Mouse (Mus musculus): ENCODE measurements around the gene Timm23.
A peak's percentile ranks its signal among the peaks of the same experiment; 100 is the strongest.
"Not testable (repeated sequence)": the region's sequence is repeated elsewhere in the genome, so short reads cannot be mapped to it uniquely, and the experiment has no call there.

Timm23 gene

GRCm38 (mm10) chr14:32201791-32202451, at the start of gene Timm23, which contains the start of gene Parg:
Gene Timm23, minus strand, starts transcription at chr14:32201898.
Gene Parg, plus strand, starts transcription at chr14:32201949.
- DNase-seq = peak; percentile 82

- no peak for DNase-seq
These were observed 47.9 kb upstream of the Timm23 start for GRCm38 (mm10) chr14:32249616-32250015.

DNA sequence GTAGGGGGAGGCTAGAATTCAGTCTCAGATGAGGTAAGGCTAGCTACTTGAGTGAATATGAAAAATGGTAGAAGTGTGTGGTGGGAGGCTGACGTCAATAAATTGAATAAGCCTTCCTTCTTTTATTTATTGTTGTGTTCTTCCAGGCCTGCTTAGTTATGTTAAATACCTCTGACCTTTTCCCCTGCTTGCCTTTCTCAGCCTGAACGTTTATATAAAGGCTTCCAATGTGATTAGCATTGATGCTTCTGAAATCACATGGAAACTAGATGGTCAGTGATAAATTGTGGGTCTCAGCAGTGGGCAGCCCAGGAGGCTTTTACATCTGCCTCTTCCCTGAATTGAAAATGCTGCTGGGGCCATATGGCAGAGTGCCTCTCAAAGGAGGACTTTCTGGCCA, 44.3 kb upstream of the Timm23 start:
- no peak for DNase-seq

- peak; percentile 46 for DNase-seq
These were observed 40.7 kb upstream of the Timm23 start for GRCm38 (mm10) chr14:32242401-32242800.

- no peak for DNase-seq
These were observed 27.3 kb upstream of the Timm23 start for GRCm38 (mm10) chr14:32228996-32229395.

GRCm38 (mm10) chr14:32226601-32227000, 24.9 kb upstream of the Timm23 start:
- DNase-seq = no peak

GRCm38 (mm10) chr14:32201354-32201753, 344 bp downstream of the Timm23 start:
- no peak for DNase-seq

- DNase-seq = not testable (repeated sequence)
These were observed 8.1 kb downstream of the Timm23 start for GRCm38 (mm10) chr14:32193557-32193956.

GRCm38 (mm10) chr14:32192437-32192836, 9.3 kb downstream of the Timm23 start:
- DNase-seq = peak; percentile 20

GRCm38 (mm10) chr14:32191926-32192325, 9.8 kb downstream of the Timm23 start:
- no peak for DNase-seq

DNA sequence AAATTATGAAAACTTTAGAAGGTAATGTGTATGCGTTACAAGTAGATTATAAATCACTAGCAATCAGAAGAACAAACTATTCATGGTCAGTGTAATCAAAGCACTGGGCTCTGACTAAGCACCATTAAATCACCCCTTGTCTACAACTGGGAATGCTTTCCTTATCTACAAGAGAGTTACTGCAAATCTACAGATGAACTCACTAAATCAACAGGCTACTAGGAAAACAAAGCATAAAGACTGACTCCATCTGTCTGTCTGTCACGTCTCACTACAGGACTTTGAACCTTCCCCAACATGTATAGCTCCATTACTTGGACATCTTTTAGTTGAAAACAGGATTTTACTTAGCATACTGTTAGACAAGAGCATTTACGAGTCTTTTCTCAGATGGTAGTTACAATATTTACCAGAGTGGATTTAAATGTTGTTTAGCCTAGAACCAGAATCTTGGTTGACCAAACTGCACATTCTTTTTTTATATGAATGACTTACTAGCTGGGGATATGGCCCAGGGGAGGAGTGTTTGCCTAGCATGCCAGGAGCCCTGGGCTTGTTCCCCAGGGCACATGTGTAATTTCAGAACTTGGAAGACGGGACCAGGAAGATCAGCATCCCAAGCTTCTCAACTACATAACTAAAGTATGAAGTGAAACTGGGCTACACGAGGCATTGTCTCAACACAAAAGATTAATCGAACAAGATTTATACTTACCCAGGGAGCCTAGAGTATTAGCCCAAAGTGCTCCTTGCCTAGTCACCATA, 10.9 kb downstream of the Timm23 start:
- DNase-seq = no peak

- no peak for DNase-seq
These were observed 17.9 kb downstream of the Timm23 start for GRCm38 (mm10) chr14:32183846-32184245.

- DNase-seq = no peak
These were observed 20.8 kb downstream of the Timm23 start for GRCm38 (mm10) chr14:32180861-32181260.

DNA sequence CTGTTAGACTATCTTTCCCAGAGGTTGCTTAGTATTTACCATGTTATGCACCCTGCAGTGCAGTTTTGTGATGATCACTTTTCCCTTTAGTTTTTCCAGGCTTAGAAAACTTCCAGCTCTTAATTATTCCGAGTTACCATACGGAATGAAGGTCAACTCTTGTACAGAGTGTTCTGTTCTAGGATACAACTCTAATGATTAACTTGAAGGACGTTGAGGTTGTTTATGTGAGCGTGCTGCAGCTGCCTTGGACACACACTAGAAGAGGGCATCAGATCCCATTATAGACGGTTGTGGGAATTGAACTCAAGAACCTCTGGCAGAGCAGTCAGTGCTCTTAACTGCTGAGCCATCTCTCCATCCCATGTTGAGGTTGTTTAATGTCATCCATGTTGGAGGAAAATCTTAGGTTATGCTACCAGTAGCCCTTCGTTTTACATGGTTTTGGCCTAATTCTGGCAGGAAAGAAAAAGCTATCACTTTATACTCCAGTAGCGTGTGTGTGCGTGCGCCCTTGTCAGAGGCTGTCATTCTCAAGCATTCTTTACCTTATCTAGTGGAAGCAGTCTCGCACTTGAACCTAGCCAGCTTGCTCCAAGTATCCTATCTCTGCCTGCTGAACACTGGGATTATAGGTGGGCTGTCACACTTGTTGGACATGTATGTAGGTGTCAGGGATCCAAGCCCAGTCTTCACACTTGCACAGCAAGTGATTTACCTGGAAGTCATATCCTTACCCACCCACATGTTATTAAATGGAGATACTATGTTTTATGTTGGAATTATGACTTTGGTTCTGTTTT, 22.1 kb downstream of the Timm23 start:
- DNase-seq = no peak

- DNase-seq = not testable (repeated sequence)
These were observed 25.1 kb downstream of the Timm23 start for GRCm38 (mm10) chr14:32176590-32176989.

GRCm38 (mm10) chr14:32175310-32175709, 26.4 kb downstream of the Timm23 start:
- no peak for DNase-seq

DNA sequence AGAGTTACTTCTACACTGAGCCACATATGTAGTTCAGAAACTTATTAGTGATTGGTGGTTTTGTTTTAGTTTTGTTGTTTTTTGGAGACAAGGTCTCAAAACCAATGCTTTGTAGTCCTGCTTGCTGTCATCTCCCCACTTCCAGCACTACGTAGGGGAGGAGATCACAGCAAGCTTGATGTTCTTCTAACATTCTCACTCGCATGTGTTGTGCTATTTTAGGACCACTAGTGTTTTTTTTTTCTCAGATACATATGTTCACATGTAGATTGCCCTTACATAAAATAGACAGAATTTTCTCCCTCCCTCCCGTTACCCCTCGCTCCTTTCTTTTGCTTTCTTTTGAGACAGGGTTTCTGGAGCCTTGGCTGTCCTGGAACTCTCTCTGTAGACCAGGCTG, 31.6 kb downstream of the Timm23 start:
- DNase-seq = no peak

- no peak for DNase-seq
These were observed 33.0 kb downstream of the Timm23 start for GRCm38 (mm10) chr14:32168653-32169231.

DNA sequence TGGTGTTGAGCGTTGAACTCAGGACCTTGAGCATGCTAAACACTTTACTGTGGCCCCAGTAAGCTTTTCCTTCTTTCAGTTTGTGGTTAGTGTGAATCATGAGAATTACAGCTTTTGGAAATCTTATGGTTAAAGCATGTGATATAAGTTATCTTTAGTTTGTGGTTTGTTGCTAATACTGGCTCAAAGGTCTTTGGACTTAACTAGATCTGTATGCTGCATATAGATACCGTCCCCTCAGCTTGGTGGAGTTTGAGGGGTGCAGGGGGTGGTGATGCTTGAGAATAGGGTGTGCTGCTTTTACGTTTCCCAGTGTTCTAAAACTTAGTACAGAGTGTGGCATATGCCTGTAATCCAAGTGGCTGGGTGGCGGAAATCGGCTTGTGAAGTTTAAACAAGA, 34.4 kb downstream of the Timm23 start:
- DNase-seq = no peak

DNA sequence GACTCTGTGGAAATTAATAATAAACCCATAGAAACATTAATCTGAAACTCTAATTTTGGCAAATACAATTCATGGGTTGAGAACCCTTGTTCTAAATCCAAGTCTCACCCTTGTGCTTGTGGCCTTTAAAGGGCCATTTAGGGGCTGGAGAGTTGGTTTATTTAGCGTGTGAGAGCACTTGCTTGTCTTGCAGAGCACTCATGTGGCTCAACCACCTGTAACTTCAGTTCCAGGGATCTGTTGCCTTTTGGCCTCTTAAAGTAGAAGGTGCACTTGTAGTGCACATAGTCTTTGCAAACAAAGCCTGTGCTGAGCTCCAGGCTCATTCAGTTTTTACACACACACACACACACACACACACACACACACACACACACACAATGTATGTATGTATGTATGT, 34.9 kb downstream of the Timm23 start:
- no peak for DNase-seq

DNA sequence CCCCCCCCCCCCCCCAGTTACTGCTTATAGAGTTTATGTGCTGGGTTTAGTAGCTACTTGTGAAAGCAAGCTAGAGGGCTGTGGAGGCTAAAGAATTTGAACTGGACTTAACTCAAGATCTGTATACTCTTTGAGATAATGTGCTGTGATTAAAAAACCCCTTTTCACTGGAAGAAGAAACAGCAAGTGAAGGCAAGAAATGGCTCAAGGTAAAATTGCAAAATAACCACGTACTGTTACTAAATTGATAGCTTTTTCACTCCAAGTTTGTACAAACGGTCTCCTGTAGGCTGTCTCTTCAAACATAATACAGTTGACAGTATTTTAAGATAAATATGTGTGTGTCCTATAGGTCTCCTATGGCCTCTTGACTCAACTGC, 35.6 kb downstream of the Timm23 start:
- DNase-seq = no peak

DNA sequence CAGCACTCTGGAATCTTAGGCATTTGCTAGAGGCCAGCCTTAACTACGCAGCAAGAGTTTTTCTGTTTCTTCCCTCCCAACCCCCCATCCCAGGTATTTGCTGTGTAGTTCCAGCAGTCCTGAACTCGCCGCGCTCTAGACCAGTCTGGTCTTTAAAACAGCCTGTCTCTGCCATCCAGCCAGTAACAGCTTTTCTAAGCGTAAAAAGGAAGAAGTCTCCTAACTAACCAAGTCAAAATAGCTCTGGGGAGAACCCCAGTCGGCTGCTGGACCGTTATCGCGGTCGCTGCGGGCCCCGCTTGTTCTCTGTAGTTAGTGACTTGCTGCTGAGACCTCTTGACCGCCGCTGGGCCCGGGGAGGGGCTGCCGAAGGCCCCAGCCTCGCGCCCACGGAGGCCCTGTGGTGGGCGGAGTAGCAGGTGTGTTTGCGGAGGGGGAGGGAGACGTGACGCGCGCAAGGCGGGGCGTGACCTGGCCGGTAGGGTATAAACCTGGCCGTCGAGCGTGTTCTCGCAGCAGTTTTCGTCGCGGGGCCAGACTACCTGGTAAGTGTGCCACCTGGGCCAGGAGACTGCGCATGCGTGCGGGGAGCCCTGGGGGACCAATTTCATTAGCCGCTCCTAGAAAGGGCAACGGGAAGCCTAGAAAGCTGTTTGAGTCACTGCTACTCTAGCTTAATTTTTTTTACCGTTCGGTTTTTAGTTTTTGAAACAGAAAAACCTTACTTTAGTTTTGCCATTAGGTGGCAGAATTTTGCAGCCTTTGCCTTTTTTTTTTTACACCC, 36.2 kb downstream of the Timm23 start:
- peak; percentile 26 for DNase-seq

All from layer of hippocampus, adult 9-11 months (tissue).